Mouse (Mus musculus): Measurements from ENCODE around the gene Sesn1.
"Not testable (repeated sequence)": the region's sequence is repeated elsewhere in the genome, so short reads cannot be mapped to it uniquely, and the experiment has no call there.

The Sesn1 gene

GRCm38 (mm10) chr10:41901456-41901855, 91.7 kb downstream of the Sesn1 start:
- in situ Hi-C loops (cut with MboI; ENCODE audit: low sequenced_read_pairs), result no loop called here

- in situ Hi-C loops (cut with MboI; ENCODE audit: low sequenced_read_pairs), result no loop called here
Observed at GRCm38 (mm10) chr10:41901864-41902263, 92.1 kb downstream of the Sesn1 start.

GRCm38 (mm10) chr10:41907473-41907872, 97.7 kb downstream of the Sesn1 start:
- in situ Hi-C loops (cut with MboI; ENCODE audit: low sequenced_read_pairs), result no loop called here

- in situ Hi-C loops (cut with MboI; ENCODE audit: low sequenced_read_pairs), result no loop called here
Observed at GRCm38 (mm10) chr10:41907950-41908349, 98.2 kb downstream of the Sesn1 start.

GRCm38 (mm10) chr10:41908899-41909298, 99.2 kb downstream of the Sesn1 start:
- in situ Hi-C loops (cut with MboI; ENCODE audit: low sequenced_read_pairs), result no loop called here

- in situ Hi-C loops (cut with MboI; ENCODE audit: low sequenced_read_pairs), result no loop called here
Observed at GRCm38 (mm10) chr10:41912290-41912994, 102.7 kb downstream of the Sesn1 start.

- in situ Hi-C loops (cut with MboI; ENCODE audit: low sequenced_read_pairs), result no loop called here
Observed at GRCm38 (mm10) chr10:41926726-41927125, 117.0 kb downstream of the Sesn1 start.

GRCm38 (mm10) chr10:41930966-41931365, 121.2 kb downstream of the Sesn1 start:
- in situ Hi-C loops (cut with MboI; ENCODE audit: low sequenced_read_pairs), result no loop called here

GRCm38 (mm10) chr10:41931962-41932361, 122.2 kb downstream of the Sesn1 start:
- in situ Hi-C loops (cut with MboI; ENCODE audit: low sequenced_read_pairs), result no loop called here

- in situ Hi-C loops (cut with MboI; ENCODE audit: low sequenced_read_pairs), result no loop called here
Observed at GRCm38 (mm10) chr10:41932943-41933342, 123.2 kb downstream of the Sesn1 start.

GRCm38 (mm10) chr10:41933536-41933935, 123.8 kb downstream of the Sesn1 start:
- in situ Hi-C loops (cut with MboI; ENCODE audit: low sequenced_read_pairs), result no loop called here

GRCm38 (mm10) chr10:41934633-41935475, 125.1 kb downstream of the Sesn1 start:
- in situ Hi-C loops (cut with MboI; ENCODE audit: low sequenced_read_pairs), result no loop called here

GRCm38 (mm10) chr10:41935476-41935829, 125.7 kb downstream of the Sesn1 start:
- in situ Hi-C loops (cut with MboI; ENCODE audit: low sequenced_read_pairs), result no loop called here

- in situ Hi-C loops (cut with MboI; ENCODE audit: low sequenced_read_pairs), result no loop called here
Observed at GRCm38 (mm10) chr10:41936100-41936499, 126.4 kb downstream of the Sesn1 start.

GRCm38 (mm10) chr10:41937176-41937575, 127.4 kb downstream of the Sesn1 start:
- in situ Hi-C loops (cut with MboI; ENCODE audit: low sequenced_read_pairs), result no loop called here

GRCm38 (mm10) chr10:41939090-41939489, 129.4 kb downstream of the Sesn1 start:
- in situ Hi-C loops (cut with MboI; ENCODE audit: low sequenced_read_pairs), result no loop called here

- in situ Hi-C loops (cut with MboI; ENCODE audit: low sequenced_read_pairs), result not testable (repeated sequence)
Observed at GRCm38 (mm10) chr10:41952354-41952753, 142.6 kb downstream of the Sesn1 start.

- in situ Hi-C loops (cut with MboI; ENCODE audit: low sequenced_read_pairs), result no loop called here
Observed at GRCm38 (mm10) chr10:41952850-41953527, 143.3 kb downstream of the Sesn1 start.

- in situ Hi-C loops (cut with MboI; ENCODE audit: low sequenced_read_pairs), result no loop called here
Observed at GRCm38 (mm10) chr10:41953528-41953864, 143.8 kb downstream of the Sesn1 start.

- in situ Hi-C loops (cut with MboI; ENCODE audit: low sequenced_read_pairs), result no loop called here
Observed at GRCm38 (mm10) chr10:41957421-41958225, 147.9 kb downstream of the Sesn1 start.

Measured in CH12F3 (cell line).